Mouse (Mus musculus): ENCODE data around the gene Srpk2.
"Not testable (repeated sequence)": the region's sequence is repeated elsewhere in the genome, so short reads cannot be mapped to it uniquely, and the experiment has no call there.

GRCm38 (mm10) chr5:23453561-23453960 lies 230.9 kb downstream of the Srpk2 start:
- not testable (repeated sequence) for TF ChIP-seq CTCF (IDR thresholded peaks at IDR 0.05; ENCODE audit: low read depth, low read length); POLR2A (IDR thresholded peaks at IDR 0.05; ENCODE audit: borderline replicate concordance, low read depth, low read length)

Data from bone marrow macrophage, adult 2 months (primary cell).